Mouse (Mus musculus): ENCODE measurements around the gene Rexo4.

DNA sequence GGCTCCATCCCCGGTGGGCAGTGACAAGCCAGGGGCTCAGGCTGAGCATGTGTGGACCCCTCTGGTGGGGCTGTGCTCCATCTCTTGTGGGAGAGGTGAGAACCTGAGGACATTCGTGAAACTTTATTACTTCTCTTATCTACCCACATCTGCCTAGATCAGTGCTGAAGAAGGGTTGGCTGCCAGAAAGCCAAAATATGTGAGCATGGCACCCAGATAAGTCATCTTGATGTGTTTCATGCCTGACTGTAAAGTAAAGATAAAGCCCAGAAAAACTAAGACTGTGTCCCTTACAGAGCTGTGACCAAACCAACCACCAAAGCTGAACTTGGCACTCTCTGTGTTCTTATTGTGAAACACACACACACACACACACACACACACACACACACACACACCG, 29.8 kb upstream of the Rexo4 start:
- TF ChIP-seq CTCF (IDR thresholded peaks at IDR 0.05; ENCODE audit: borderline replicate concordance, control insufficient read depth, extremely low read depth, insufficient read depth, low read length, poor library complexity) (no peak), POLR2A (IDR thresholded peaks at IDR 0.05; ENCODE audit: control insufficient read depth, extremely low read depth, insufficient read depth, low read length, poor library complexity) (no peak)

Data from thymus, adult 2 months (tissue).